Mouse (Mus musculus) cerebral cortex, adult 2 months (tissue): Measurements from ENCODE around the gene Olfr1277.

ENCODE experiments used
- WGBS: fragments of 180-500 bp; shearing (Covaris S2); methylation state at CpG from one replicate; pipeline ENCODE4 v1.1.7; 2018; 5-methylcytosine and 5-hydroxymethylcytosine counted together

The Olfr1277 gene

GRCm38 (mm10) chr2:111274006-111274405, at the start of gene Olfr1277:
Olfr1277 (minus strand) TSS chr2:111274106.
- 54% methylated on average over 2 of the region's 2 CpGs for WGBS

GRCm38 (mm10) chr2:111313717-111314116, 39.8 kb upstream of the Olfr1277 start, which contains the start of gene Olfr1280:
Olfr1280 (plus strand) TSS chr2:111314017.

GRCm38 (mm10) chr2:111300374-111300773, 26.5 kb upstream of the Olfr1277 start, which contains the start of gene Olfr1279:
Olfr1279 (plus strand) TSS chr2:111300635.

GRCm38 (mm10) chr2:111289836-111290235, 15.9 kb upstream of the Olfr1277 start, which contains the start of gene Olfr1278:
Olfr1278 (plus strand) TSS chr2:111290136.

GRCm38 (mm10) chr2:111254216-111254615, 19.7 kb downstream of the Olfr1277 start, which contains the start of gene Olfr1276:
Olfr1276 (plus strand) TSS chr2:111254516.

GRCm38 (mm10) chr2:111235186-111235585, 38.7 kb downstream of the Olfr1277 start, which contains the start of gene Olfr1275:
Olfr1275 (minus strand) TSS chr2:111235286.
- WGBS: 62% methylated on average over 1 of the region's 1 CpGs

GRCm38 (mm10) chr2:111229502-111229901, 44.4 kb downstream of the Olfr1277 start, which contains the start of gene 4930430A15Rik:
4930430A15Rik (minus strand) TSS chr2:111229602.
- WGBS: 85% methylated on average over 6 of the region's 6 CpGs
